Mouse (Mus musculus): ENCODE measurements around the gene Rxra. TPM values are rescaled to one million over a fixed set of nuclear protein-coding genes. Genes with fewer than 3 reads are reported as not detected.

Gene Rxra
- total and polyA plus RNA-seq, 2 experiments from 2014 or later: 2.3 to 20.2 TPM

- H3K4me3 ChIP-seq (ENCODE audit: low read depth, low read length): no peak overlapping the region
- DNase-seq (ENCODE audit: low spot score) (no peak), ATAC-seq (ENCODE audit: low FRiP score) (no peak)
- WGBS: 87% methylated on average over 11 of the region's 11 CpGs
- H3K27me3 ChIP-seq (ENCODE audit: insufficient read depth, low read length): no peaks in the 10 kb centered on the region
- H3K36me3 ChIP-seq (ENCODE audit: insufficient read depth, low read length): peaks cover 5% of the 10 kb centered on the region
- peaks cover 3% of the 10 kb centered on the region; the same call in 1 of the 2 replicates for H3K4me1 ChIP-seq (ENCODE audit: insufficient read depth, low read length)
- TF ChIP-seq CTCF (IDR thresholded peaks at IDR 0.05): no peak
- H3K4me2 ChIP-seq (ENCODE audit: low read depth, low read length, poor library complexity, severe bottlenecking): no peak overlapping the region
- H3K9ac ChIP-seq (replicated peaks; ENCODE audit: low read length, poor library complexity, severe bottlenecking): no peak overlapping the region
- no peaks in the 10 kb centered on the region for H3K9me3 ChIP-seq (ENCODE audit: low read length)
- no peak overlapping the region for H3K27ac ChIP-seq (ENCODE audit: low read depth, low read length)
Observed at GRCm38 (mm10) chr2:27748984-27749383, 72.7 kb downstream of the Rxra start.

DNA sequence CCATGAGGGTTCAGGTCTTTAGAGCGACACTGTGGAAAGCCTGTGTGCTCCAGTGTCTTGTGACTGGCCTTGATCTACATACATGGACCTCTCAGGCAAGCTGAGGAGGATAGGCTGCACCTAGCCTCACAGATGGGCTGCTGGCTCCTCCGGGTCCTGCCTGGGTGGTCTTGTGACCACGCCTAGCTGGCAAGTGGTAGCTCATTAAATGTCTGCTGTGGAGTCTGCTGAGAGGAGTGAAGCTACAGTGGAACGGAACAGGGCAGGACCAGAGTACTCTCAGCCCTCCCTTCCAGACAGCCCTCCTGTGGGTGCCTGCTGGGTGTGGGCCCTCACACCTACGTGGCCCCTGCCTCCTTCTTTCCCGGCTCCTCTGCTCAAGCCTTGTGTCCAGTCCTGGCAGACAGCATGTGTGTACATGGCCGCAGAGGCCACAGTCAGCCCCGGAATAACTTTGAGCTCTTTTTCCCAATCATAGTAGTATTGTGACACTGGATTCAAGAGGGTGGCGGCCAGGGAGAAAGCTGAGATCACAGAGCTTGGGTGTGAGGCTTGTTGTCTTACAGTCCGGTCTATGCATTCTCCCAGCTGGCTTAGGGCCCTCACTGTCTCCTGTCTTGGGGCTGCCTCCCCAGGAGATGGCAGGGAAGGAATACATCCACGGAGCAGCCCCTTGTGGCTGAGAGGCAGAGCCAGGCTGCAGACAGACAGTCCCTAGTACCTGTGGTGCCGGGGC lies 74.3 kb downstream of the Rxra start:
- TF ChIP-seq CTCF (IDR thresholded peaks at IDR 0.05): no peak
- 78% methylated on average over 12 of the region's 12 CpGs for WGBS
- Histone ChIP-seq H3K4me2 (ENCODE audit: low read depth, low read length, poor library complexity, severe bottlenecking) (no peak overlapping the region), H3K4me3 (ENCODE audit: low read depth, low read length) (no peak overlapping the region), H3K9me3 (ENCODE audit: low read length) (no peaks in the 10 kb centered on the region), H3K27ac (ENCODE audit: low read depth, low read length) (no peak overlapping the region), H3K4me1 (ENCODE audit: insufficient read depth, low read length) (peaks cover 3% of the 10 kb centered on the region; the same call in 1 of the 2 replicates), H3K9ac (replicated peaks; ENCODE audit: low read length, poor library complexity, severe bottlenecking) (no peak overlapping the region), H3K27me3 (ENCODE audit: insufficient read depth, low read length) (no peaks in the 10 kb centered on the region), H3K36me3 (ENCODE audit: insufficient read depth, low read length) (peaks cover 5% of the 10 kb centered on the region)
- DNase-seq (ENCODE audit: low spot score) (no peak), ATAC-seq (ENCODE audit: low FRiP score) (no peak)

DNA sequence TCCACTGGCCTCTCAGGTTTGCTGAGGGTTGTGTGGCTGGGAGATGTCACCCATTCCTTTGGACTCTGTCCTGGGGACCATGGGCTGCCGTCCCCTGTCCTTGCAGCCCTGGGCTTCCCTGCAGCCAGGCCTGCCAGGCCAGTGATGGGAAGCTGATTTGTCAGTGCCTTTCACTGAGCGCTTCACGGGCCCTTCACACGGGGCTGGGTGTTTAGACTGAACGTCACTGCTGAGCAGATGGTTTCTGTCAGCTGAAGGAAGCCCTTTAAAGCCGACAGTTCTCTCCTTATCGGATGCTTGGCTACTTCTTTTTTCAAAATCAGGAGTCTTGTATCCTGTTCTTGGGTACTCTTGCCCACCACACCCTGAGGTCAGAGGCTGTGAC lies 74.9 kb downstream of the Rxra start:
- Histone ChIP-seq H3K9me3 (ENCODE audit: low read length) (no peaks in the 10 kb centered on the region), H3K9ac (replicated peaks; ENCODE audit: low read length, poor library complexity, severe bottlenecking) (no peak overlapping the region), H3K36me3 (ENCODE audit: insufficient read depth, low read length) (peaks cover 5% of the 10 kb centered on the region), H3K4me3 (ENCODE audit: low read depth, low read length) (no peak overlapping the region), H3K27ac (ENCODE audit: low read depth, low read length) (no peak overlapping the region), H3K27me3 (ENCODE audit: insufficient read depth, low read length) (no peaks in the 10 kb centered on the region), H3K4me2 (ENCODE audit: low read depth, low read length, poor library complexity, severe bottlenecking) (no peak overlapping the region), H3K4me1 (ENCODE audit: insufficient read depth, low read length) (peaks cover 3% of the 10 kb centered on the region; the same call in 1 of the 2 replicates)
- no peak for ATAC-seq (ENCODE audit: low FRiP score)
- 91% methylated on average over 7 of the region's 7 CpGs for WGBS
- TF ChIP-seq CTCF (IDR thresholded peaks at IDR 0.05): no peak
- DNase-seq (ENCODE audit: low spot score): no peak

DNA sequence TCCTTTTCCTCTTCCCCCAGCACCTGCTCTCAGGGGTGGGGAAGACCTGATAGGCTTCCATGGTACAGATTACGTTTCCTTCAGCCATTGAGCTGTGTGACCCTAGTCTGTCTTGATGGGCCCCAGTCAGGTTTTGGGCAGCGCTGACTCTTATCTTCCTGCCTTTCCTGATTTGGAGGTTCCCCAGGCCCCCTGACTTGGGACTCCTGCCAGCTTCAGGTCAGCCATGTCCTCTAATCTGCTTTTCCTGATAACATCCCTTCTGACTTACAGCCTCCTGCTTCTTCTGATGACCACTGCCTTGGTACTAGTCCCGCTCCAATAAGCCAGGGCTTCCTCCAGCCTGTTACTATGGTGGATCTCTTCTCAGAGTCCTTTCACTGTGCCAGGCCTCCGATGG lies 75.6 kb downstream of the Rxra start:
- H3K9ac ChIP-seq (replicated peaks; ENCODE audit: low read length, poor library complexity, severe bottlenecking): no peak overlapping the region
- no peak for ATAC-seq (ENCODE audit: low FRiP score)

GRCm38 (mm10) chr2:27754094-27754493 lies 77.9 kb downstream of the Rxra start:
- WGBS: 98% methylated on average over 9 of the region's 9 CpGs
- no peak for TF ChIP-seq CTCF (IDR thresholded peaks at IDR 0.05)
- Histone ChIP-seq H3K27me3 (ENCODE audit: insufficient read depth, low read length) (no peaks in the 10 kb centered on the region), H3K9ac (replicated peaks; ENCODE audit: low read length, poor library complexity, severe bottlenecking) (no peak overlapping the region), H3K9me3 (ENCODE audit: low read length) (no peaks in the 10 kb centered on the region), H3K4me2 (ENCODE audit: low read depth, low read length, poor library complexity, severe bottlenecking) (no peak overlapping the region), H3K4me3 (ENCODE audit: low read depth, low read length) (no peak overlapping the region), H3K27ac (ENCODE audit: low read depth, low read length) (no peak overlapping the region), H3K36me3 (ENCODE audit: insufficient read depth, low read length) (peaks cover 5% of the 10 kb centered on the region), H3K4me1 (ENCODE audit: insufficient read depth, low read length) (0 out of 2 replicates have a peak, but pooled peaks cover 4% of the 10 kb centered on the region)
- ATAC-seq (ENCODE audit: low FRiP score) (no peak), DNase-seq (ENCODE audit: low spot score) (no peak)

More for the DNA sequence above, 75.6 kb downstream of the Rxra start:
- Histone ChIP-seq H3K36me3 (ENCODE audit: insufficient read depth, low read length) (peaks cover 5% of the 10 kb centered on the region), H3K4me2 (ENCODE audit: low read depth, low read length, poor library complexity, severe bottlenecking) (no peak overlapping the region), H3K27ac (ENCODE audit: low read depth, low read length) (no peak overlapping the region), H3K27me3 (ENCODE audit: insufficient read depth, low read length) (no peaks in the 10 kb centered on the region), H3K9me3 (ENCODE audit: low read length) (no peaks in the 10 kb centered on the region), H3K4me1 (ENCODE audit: insufficient read depth, low read length) (no peaks in the 10 kb centered on the region), H3K4me3 (ENCODE audit: low read depth, low read length) (no peak overlapping the region)
- TF ChIP-seq CTCF (IDR thresholded peaks at IDR 0.05): no peak
- WGBS: 99% methylated on average over 4 of the region's 4 CpGs
- no peak for DNase-seq (ENCODE audit: low spot score)

DNA sequence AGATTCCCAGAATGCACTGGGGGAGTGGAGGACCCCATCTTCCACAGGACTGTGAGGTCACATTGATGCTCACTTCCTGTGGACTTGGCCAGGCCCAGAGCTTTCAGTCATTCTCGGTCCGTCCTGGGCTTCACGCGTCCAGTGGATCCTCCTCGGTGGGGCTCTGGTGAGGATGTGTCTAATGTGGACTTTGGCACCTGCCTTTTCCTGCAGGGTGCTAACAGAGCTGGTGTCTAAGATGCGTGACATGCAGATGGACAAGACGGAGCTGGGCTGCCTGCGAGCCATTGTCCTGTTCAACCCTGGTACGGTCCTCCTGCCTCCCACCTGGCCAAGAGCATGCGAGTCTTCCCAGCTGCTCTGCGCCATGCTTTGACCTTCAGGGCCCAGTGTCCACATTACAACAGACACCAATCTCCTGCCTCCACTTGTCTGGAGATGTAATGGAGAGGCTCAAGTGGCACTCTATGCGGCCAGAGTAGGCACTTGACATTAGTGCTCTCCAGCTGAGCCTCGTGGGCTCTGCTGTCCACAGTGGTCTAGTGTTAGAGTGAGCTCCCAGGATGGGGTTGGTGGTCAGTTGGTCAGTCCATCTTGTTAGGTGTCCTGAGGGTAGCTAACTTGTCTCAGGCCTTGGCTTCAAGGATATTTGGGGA lies 79.9 kb downstream of the Rxra start:
- WGBS: 94% methylated on average over 13 of the region's 13 CpGs
- H3K9me3 ChIP-seq (ENCODE audit: low read length): no peaks in the 10 kb centered on the region
- 0 out of 2 replicates have a peak, but pooled peaks cover 6% of the 10 kb centered on the region for H3K4me1 ChIP-seq (ENCODE audit: insufficient read depth, low read length)
- ATAC-seq (ENCODE audit: low FRiP score) (no peak), DNase-seq (ENCODE audit: low spot score) (no peak)
- no peak for TF ChIP-seq CTCF (IDR thresholded peaks at IDR 0.05)
- H3K27ac ChIP-seq (ENCODE audit: low read depth, low read length): no peak overlapping the region
- no peak overlapping the region for H3K4me3 ChIP-seq (ENCODE audit: low read depth, low read length)
- H3K4me2 ChIP-seq (ENCODE audit: low read depth, low read length, poor library complexity, severe bottlenecking): no peak overlapping the region
- H3K36me3 ChIP-seq (ENCODE audit: insufficient read depth, low read length): peaks cover 10% of the 10 kb centered on the region; the same call in 1 of the 2 replicates
- no peaks in the 10 kb centered on the region for H3K27me3 ChIP-seq (ENCODE audit: insufficient read depth, low read length)
- H3K9ac ChIP-seq (replicated peaks; ENCODE audit: low read length, poor library complexity, severe bottlenecking): no peak overlapping the region
